Mouse (Mus musculus) hindbrain, embryonic 15.5 days (tissue): Measurements from ENCODE around the gene Kank2. TPM values are rescaled to one million over a fixed set of nuclear protein-coding genes. Genes with fewer than 3 reads are reported as not detected.

Experiments used
- ATAC-seq: fragments of 200-750 bp; cut with Nextera tagmentation; 2 replicates; pipeline ENCODE4 v1.8.0; 2017; ENCODE audit warnings: low read depth, moderate number of reproducible peaks, moderate TSS enrichment; ENCODE audit not compliant: low FRiP score
- H3K27ac ChIP-seq: fragments of 300-500 bp; sonication (generic); replicated peaks from 2 replicates; pipeline ENCODE4 v1.5.1; 2015; ENCODE audit warnings: mild to moderate bottlenecking, inconsistent platforms
- H3K27me3 ChIP-seq: fragments of 300-500 bp; sonication (generic); 2 replicates; pipeline ENCODE4 v1.6.1; 2015; ENCODE audit warnings: control low read depth, inconsistent platforms
- H3K36me3 ChIP-seq: fragments of 300-500 bp; sonication (generic); 2 replicates; pipeline ENCODE4 v1.6.1; 2015; ENCODE audit warnings: control low read depth, inconsistent platforms
- H3K4me1 ChIP-seq: fragments of 300-500 bp; sonication (generic); replicated peaks from 2 replicates; pipeline ENCODE4 v1.6.1; 2015; ENCODE audit warnings: control low read depth, inconsistent platforms
- H3K4me2 ChIP-seq: fragments of 300-500 bp; sonication (generic); 2 replicates; pipeline ENCODE4 v1.6.1; 2015; ENCODE audit warnings: moderate library complexity, mild to moderate bottlenecking, inconsistent platforms
- H3K4me3 ChIP-seq: fragments of 300-500 bp; sonication (generic); 2 replicates; pipeline ENCODE4 v1.5.1; 2015; ENCODE audit warnings: mild to moderate bottlenecking, inconsistent platforms
- H3K9ac ChIP-seq: fragments of 300-500 bp; sonication (generic); 2 replicates; pipeline ENCODE4 v1.6.1; 2015; ENCODE audit warnings: inconsistent platforms
- H3K9me3 ChIP-seq: fragments of 300-500 bp; sonication (generic); 2 replicates; pipeline ENCODE4 v1.6.1; 2016; ENCODE audit warnings: control low read depth, inconsistent platforms
- WGBS: fragments of 180-500 bp; shearing (Covaris S2); methylation state at CpG from one replicate; pipeline ENCODE4 v1.1.7; 2015; 5-methylcytosine and 5-hydroxymethylcytosine counted together
- polyA plus RNA-seq: library from polyadenylated mRNA; unstranded; fragments of >200 nt; fragmentation: Nextera tagmentation; extraction: Ambion mirVana; gene quantifications from 2 replicates; pipeline ENCODE4 v1.2.1, GENCODE M21; 2015

The Kank2 gene
- polyA plus RNA-seq, 1 experiment from 2014 or later, result 5.2 TPM

DNA sequence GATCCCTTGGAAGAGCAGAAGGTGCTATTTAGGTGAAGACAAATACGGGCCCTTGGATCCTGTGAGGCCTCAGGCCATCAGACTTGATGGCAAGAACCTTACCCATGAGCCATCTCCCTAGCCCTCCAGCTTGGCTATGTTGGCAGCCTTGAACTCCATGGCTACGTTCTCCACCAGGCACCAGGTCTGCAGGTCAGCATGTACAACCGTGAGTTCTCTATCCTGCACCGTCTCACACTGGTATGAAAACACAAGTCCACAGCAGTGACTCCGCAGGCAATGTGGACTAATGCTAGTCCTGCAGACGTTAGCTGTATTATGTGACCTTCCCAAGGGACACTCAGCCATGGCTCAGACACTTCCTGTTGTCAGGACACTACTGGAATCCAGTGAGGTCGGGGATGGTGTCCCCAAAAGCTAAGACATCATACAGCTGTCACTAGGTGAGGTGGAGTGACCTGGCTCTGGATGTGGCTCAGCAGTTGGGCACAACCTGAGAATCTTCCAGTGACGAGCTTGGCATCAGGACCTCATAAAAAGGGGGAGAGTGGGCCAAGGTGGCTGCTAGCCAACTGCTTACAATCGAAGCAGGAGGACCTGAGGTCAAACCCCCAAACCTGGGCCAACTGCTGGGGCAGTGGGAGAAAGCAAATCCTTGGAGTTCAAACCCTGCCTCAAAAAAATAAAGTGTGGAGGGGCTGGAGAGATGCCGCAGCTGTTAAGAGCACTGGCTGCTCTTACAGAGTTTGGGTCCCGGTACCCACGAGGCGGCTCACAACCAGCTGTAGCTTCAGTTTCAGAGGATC is 43.8 kb downstream of the Kank2 start:
- no peak overlapping the region for H3K4me2 ChIP-seq
- peaks cover 8% of the 10 kb centered on the region for H3K4me1 ChIP-seq
- no peak for ATAC-seq
- no peak overlapping the region for H3K27ac ChIP-seq
- no peak overlapping the region for H3K9ac ChIP-seq
- no peaks in the 10 kb centered on the region for H3K36me3 ChIP-seq
- 76% methylated on average over 13 of the region's 13 CpGs for WGBS
- no peaks in the 10 kb centered on the region for H3K9me3 ChIP-seq
- no peaks in the 10 kb centered on the region for H3K27me3 ChIP-seq
- H3K4me3 ChIP-seq, result no peak overlapping the region

- Histone ChIP-seq H3K27ac (no peak overlapping the region), H3K9me3 (no peaks in the 10 kb centered on the region), H3K27me3 (no peaks in the 10 kb centered on the region), H3K9ac (no peak overlapping the region), H3K4me1 (0 out of 2 replicates have a peak, but pooled peaks cover 1% of the 10 kb centered on the region), H3K4me3 (no peak overlapping the region), H3K4me2 (no peak overlapping the region), H3K36me3 (peaks cover 6% of the 10 kb centered on the region)
- no peak for ATAC-seq
- WGBS, result 81% methylated on average over 2 of the region's 2 CpGs
Measured at GRCm38 (mm10) chr9:21754003-21754402, 44.5 kb downstream of the Kank2 start.

- Histone ChIP-seq H3K36me3 (peaks cover 15% of the 10 kb centered on the region), H3K9ac (no peak overlapping the region), H3K27me3 (no peaks in the 10 kb centered on the region), H3K9me3 (no peaks in the 10 kb centered on the region), H3K27ac (no peak overlapping the region), H3K4me3 (no peak overlapping the region), H3K4me2 (no peak overlapping the region), H3K4me1 (no peaks in the 10 kb centered on the region)
- 63% methylated on average over 10 of the region's 10 CpGs for WGBS
- no peak for ATAC-seq
Measured at GRCm38 (mm10) chr9:21752252-21752792, 46.2 kb downstream of the Kank2 start.

DNA sequence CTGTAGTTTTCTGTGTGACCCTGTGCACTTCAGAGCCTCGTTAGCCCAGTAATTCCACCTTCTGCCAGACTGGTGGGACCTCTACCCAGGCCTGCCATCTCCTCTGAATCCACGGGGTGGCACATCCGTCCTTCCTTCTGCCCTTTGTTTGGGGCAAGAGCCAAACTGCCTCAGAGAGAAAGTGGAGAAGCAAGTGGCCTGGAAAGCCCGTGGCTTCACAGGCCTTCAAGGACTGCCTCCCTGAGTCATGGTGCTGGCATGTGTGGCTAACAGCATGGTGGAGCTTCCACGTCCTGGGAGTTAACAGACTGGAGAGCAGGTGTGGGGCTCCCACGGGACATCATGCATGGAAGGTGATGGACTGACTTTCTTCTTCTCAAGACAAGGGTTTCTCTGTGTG is 47.2 kb downstream of the Kank2 start:
- WGBS, result 68% methylated on average over 6 of the region's 6 CpGs
- no peak overlapping the region for H3K27ac ChIP-seq
- H3K4me3 ChIP-seq, result no peak overlapping the region
- H3K27me3 ChIP-seq, result no peaks in the 10 kb centered on the region
- H3K9ac ChIP-seq, result no peak overlapping the region
- no peak overlapping the region for H3K4me2 ChIP-seq
- peaks cover 25% of the 10 kb centered on the region for H3K36me3 ChIP-seq
- no peaks in the 10 kb centered on the region for H3K9me3 ChIP-seq
- ATAC-seq, result no peak
- no peaks in the 10 kb centered on the region for H3K4me1 ChIP-seq

GRCm38 (mm10) chr9:21750370-21750769 is 48.2 kb downstream of the Kank2 start:
- Histone ChIP-seq H3K9ac (no peak overlapping the region), H3K4me3 (no peak overlapping the region), H3K27ac (no peak overlapping the region), H3K36me3 (peaks cover 34% of the 10 kb centered on the region), H3K4me2 (no peak overlapping the region), H3K4me1 (no peaks in the 10 kb centered on the region), H3K9me3 (no peaks in the 10 kb centered on the region), H3K27me3 (no peaks in the 10 kb centered on the region)
- no peak for ATAC-seq
- 68% methylated on average over 3 of the region's 3 CpGs for WGBS

DNA sequence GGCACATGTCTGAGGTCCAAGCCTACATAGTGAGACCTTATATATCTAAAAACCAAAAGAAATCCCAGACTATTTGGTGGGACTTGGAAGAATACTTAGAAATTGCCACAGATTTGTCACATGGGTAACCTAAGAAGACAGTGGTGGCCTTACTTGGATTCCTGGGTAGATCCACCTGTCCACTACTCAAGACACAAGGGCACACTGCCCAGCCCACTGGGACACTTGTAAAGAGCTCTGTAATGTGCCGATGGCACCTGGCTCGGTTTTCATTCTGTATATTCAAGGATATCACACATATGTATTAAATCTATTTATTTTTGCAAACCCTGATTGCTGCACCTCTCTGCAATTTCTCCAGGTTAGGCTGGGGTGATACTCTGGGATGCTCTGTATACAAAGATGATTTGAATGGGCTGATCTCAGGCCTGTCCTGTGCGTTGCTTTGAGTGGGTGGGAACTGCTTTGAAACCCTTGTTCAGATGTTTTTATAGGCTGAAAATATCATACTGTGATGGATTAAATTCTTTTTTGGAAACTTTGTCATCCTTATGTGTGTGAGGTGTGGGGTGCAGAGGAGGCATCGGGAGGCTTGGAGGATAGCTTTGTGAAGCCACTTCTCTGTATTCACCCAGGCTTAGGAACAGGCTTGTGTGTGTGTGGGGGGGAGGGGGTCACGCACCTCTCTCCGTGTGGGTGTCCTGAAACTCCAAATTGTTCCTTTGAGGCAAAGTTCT is 49.0 kb downstream of the Kank2 start:
- no peak overlapping the region for H3K4me2 ChIP-seq
- peaks cover 41% of the 10 kb centered on the region for H3K36me3 ChIP-seq
- H3K27ac ChIP-seq, result no peak overlapping the region
- no peak for ATAC-seq
- no peak overlapping the region for H3K9ac ChIP-seq
- WGBS, result 91% methylated on average over 6 of the region's 6 CpGs
- no peaks in the 10 kb centered on the region for H3K27me3 ChIP-seq
- H3K9me3 ChIP-seq, result no peaks in the 10 kb centered on the region
- H3K4me3 ChIP-seq, result no peak overlapping the region
- no peaks in the 10 kb centered on the region for H3K4me1 ChIP-seq

DNA sequence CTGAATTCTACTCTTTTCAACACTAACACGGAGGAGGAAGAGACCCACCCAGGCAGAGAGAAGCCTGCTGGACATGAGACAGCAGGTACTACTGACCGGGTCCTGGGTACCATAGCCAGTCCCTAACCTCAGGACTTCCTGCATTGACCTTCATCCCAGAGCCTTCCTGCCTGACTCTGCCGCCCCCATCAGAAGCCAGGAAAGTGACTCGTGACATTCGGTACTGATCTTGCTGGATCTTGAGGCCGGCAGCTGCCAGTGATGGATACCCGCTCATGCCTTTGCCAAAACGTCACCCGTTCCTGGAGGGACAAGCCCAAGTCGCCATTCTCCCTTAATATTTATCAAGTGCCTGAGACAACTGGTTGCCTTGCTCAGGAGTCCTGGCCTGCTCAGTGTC is 50.1 kb downstream of the Kank2 start:
- H3K9ac ChIP-seq, result no peak overlapping the region

GRCm38 (mm10) chr9:21748033-21748432 is 50.5 kb downstream of the Kank2 start:
- H3K4me1 ChIP-seq, result no peaks in the 10 kb centered on the region
- H3K9me3 ChIP-seq, result no peaks in the 10 kb centered on the region
- H3K36me3 ChIP-seq, result peaks cover 52% of the 10 kb centered on the region
- H3K4me2 ChIP-seq, result no peak overlapping the region
- no peaks in the 10 kb centered on the region for H3K27me3 ChIP-seq
- no peak for ATAC-seq
- H3K4me3 ChIP-seq, result no peak overlapping the region
- peak overlapping the region; percentile 47 for H3K27ac ChIP-seq
- H3K9ac ChIP-seq, result no peak overlapping the region
- 46% methylated on average over 7 of the region's 7 CpGs for whole genome bisulfite sequencing

More for the DNA sequence above, 50.1 kb downstream of the Kank2 start:
- H3K4me3 ChIP-seq, result no peak overlapping the region
- H3K4me1 ChIP-seq, result no peaks in the 10 kb centered on the region
- no peaks in the 10 kb centered on the region for H3K27me3 ChIP-seq
- H3K27ac ChIP-seq, result peak overlapping the region; percentile 47
- peaks cover 51% of the 10 kb centered on the region for H3K36me3 ChIP-seq
- no peak for ATAC-seq
- WGBS, result 88% methylated on average over 10 of the region's 10 CpGs
- H3K4me2 ChIP-seq, result no peak overlapping the region
- H3K9me3 ChIP-seq, result no peaks in the 10 kb centered on the region

GRCm38 (mm10) chr9:21747238-21747774 is 51.2 kb downstream of the Kank2 start:
- ATAC-seq, result no peak
- Histone ChIP-seq H3K9ac (no peak overlapping the region), H3K4me1 (no peaks in the 10 kb centered on the region), H3K36me3 (peaks cover 59% of the 10 kb centered on the region), H3K4me3 (no peak overlapping the region), H3K27ac (0 out of 2 replicates have a peak overlapping the region, but pooled peaks have one; percentile 15), H3K9me3 (no peaks in the 10 kb centered on the region), H3K27me3 (no peaks in the 10 kb centered on the region), H3K4me2 (no peak overlapping the region)
- WGBS, result 89% methylated on average over 3 of the region's 3 CpGs

- Histone ChIP-seq H3K4me3 (no peak overlapping the region), H3K4me2 (no peak overlapping the region), H3K36me3 (peaks cover 90% of the 10 kb centered on the region), H3K27me3 (no peaks in the 10 kb centered on the region), H3K27ac (no peak overlapping the region), H3K9ac (no peak overlapping the region), H3K9me3 (no peaks in the 10 kb centered on the region), H3K4me1 (no peaks in the 10 kb centered on the region)
- WGBS, result 98% methylated on average over 11 of the region's 11 CpGs
- ATAC-seq, result no peak
Measured at GRCm38 (mm10) chr9:21741514-21741913, 57.0 kb downstream of the Kank2 start.

DNA sequence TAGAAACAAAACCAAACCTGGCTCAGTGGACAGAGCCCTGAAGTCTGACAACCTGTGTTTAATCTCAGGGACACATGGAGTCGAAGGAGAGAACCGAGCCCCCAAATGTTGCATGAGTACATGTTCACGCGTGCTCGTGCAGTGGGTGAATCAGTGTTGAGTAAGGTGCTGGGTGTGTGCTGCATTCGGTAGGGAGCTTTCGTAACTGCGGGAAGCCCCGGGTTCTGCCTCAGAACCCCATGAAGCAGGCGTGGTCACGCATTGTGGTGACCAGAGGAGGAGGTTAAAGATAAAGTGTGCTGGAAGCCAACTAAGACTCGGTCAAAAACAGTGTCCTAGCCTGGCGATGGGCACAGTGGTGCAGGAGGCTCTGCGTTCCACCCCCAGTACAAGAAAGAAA is 58.1 kb downstream of the Kank2 start:
- H3K27ac ChIP-seq, result no peak overlapping the region
- no peak overlapping the region for H3K4me2 ChIP-seq
- no peak overlapping the region for H3K4me3 ChIP-seq
- no peaks in the 10 kb centered on the region for H3K27me3 ChIP-seq
- H3K36me3 ChIP-seq, result peaks cover 90% of the 10 kb centered on the region
- no peak overlapping the region for H3K9ac ChIP-seq
- WGBS, result 98% methylated on average over 14 of the region's 14 CpGs
- ATAC-seq, result no peak
- no peaks in the 10 kb centered on the region for H3K9me3 ChIP-seq
- H3K4me1 ChIP-seq, result no peaks in the 10 kb centered on the region

DNA sequence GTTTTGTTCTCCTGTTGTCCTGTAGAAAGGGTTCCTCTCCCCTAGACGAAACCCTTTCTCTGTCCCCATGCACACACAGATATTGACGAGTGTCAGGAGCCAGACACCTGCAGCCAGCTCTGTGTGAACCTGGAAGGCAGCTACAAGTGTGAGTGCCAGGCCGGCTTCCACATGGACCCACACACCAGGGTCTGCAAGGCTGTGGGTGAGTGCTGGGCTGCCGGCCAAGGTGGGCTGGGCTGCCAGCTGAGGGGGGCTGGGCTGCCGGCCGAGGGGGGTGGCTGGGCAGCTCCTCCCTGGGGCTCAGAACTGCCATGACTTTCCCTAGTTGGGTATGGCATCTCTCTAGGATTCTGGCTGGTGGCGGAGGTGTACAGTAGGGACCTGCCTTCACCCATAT is 59.8 kb downstream of the Kank2 start:
- Histone ChIP-seq H3K36me3 (peaks cover 92% of the 10 kb centered on the region), H3K27ac (no peak overlapping the region), H3K27me3 (no peaks in the 10 kb centered on the region), H3K4me1 (no peaks in the 10 kb centered on the region), H3K4me3 (no peak overlapping the region), H3K9ac (no peak overlapping the region), H3K4me2 (no peak overlapping the region), H3K9me3 (no peaks in the 10 kb centered on the region)
- 79% methylated on average over 7 of the region's 7 CpGs for WGBS
- ATAC-seq, result no peak; the same call in 1 of the 2 replicates
